Mouse (Mus musculus) midbrain, embryonic 14.5 days (tissue): Measurements from ENCODE around the gene Gdpd2. TPM values are rescaled to one million over a fixed set of nuclear protein-coding genes. Genes with fewer than 3 reads are reported as not detected.

ENCODE experiments used
- polyA plus RNA-seq: library from polyadenylated mRNA; unstranded; fragments of >200 nt; fragmentation: Nextera tagmentation; extraction: Ambion mirVana; gene quantifications from 2 replicates; pipeline ENCODE4 v1.2.1, GENCODE M21; 2014

Gene Gdpd2
- polyA plus RNA-seq, 1 experiment from 2014 or later, result 31.0 TPM

Other genes with a start within 250 kb of the Gdpd2 start
- 29.0 and 29.3 TPM in 2 replicates for gene Igbp1, start 235.6 kb upstream of the Gdpd2 start, polyA plus RNA-seq
- gene Dgat2l6, start 205.0 kb upstream of the Gdpd2 start, polyA plus RNA-seq, result not detected in 2 replicates
- gene Awat1, start 157.6 kb upstream of the Gdpd2 start, polyA plus RNA-seq, result not detected in 2 replicates
- gene P2ry4, start 135.0 kb upstream of the Gdpd2 start, polyA plus RNA-seq, result not detected in 2 replicates
- not detected in 2 replicates for gene Arr3, start 124.4 kb upstream of the Gdpd2 start, polyA plus RNA-seq
- gene Kif4, start 104.1 kb upstream of the Gdpd2 start, polyA plus RNA-seq, result 3.4 and 8.6 TPM in 2 replicates
- 111 and 122 TPM in 2 replicates for gene Pdzd11, start 103.3 kb upstream of the Gdpd2 start, polyA plus RNA-seq
- gene Dlg3, start 37.8 kb downstream of the Gdpd2 start, polyA plus RNA-seq, result 13.0 and 14.8 TPM in 2 replicates